Comparison of ENCODE assay signal across 23 mouse cellular contexts in genomic region chr10:76218240-76218639, GRCm38 (mm10). TPM values are rescaled to one million over a fixed set of nuclear protein-coding genes. Genes with fewer than 3 reads are reported as not detected.
"Had no signal": no experiment of that assay in that cellular context is flagged by ENCODE, and none has a peak within 500 bp of the region (broad histone marks: within the 10 kb centered on the region; RNA-seq: fewer than 3 reads in every experiment).

No protein-coding gene starts in this region.

- ATAC-seq: intestine, postnatal 0 days; liver, embryonic 12.5 days; lung, postnatal 0 days; midbrain, embryonic 13.5 days; midbrain, embryonic 16.5 days had no signal

- H3K27ac ChIP-seq: kidney, postnatal 0 days; limb, embryonic 12.5 days; limb, embryonic 15.5 days; liver, embryonic 12.5 days; liver, embryonic 15.5 days; midbrain, embryonic 10.5 days; midbrain, embryonic 13.5 days; neural tube, embryonic 13.5 days had no signal

- H3K4me3 ChIP-seq: limb, embryonic 12.5 days; limb, embryonic 15.5 days; liver, embryonic 12.5 days; liver, embryonic 15.5 days; megakaryocyte, embryonic 14.5 days; midbrain, embryonic 10.5 days; midbrain, embryonic 13.5 days; myocyte; neural tube, embryonic 13.5 days had no signal

- DNase-seq: kidney, adult 2 months; kidney, postnatal 4 days; left cerebral cortex, postnatal 4 days; lung, embryonic 14.5 days; retina, postnatal 1 day; thymus, adult 2 months; thymus, postnatal 14 days; thymus, postnatal 4 days had no signal

- H3K27me3 ChIP-seq: limb, embryonic 12.5 days; limb, embryonic 15.5 days; liver, embryonic 12.5 days; liver, embryonic 15.5 days; megakaryocyte, embryonic 14.5 days; midbrain, embryonic 13.5 days; neural tube, embryonic 13.5 days had no signal

- H3K4me1 ChIP-seq: limb, embryonic 12.5 days; limb, embryonic 15.5 days; liver, embryonic 12.5 days; liver, embryonic 15.5 days; megakaryocyte, embryonic 14.5 days; midbrain, embryonic 10.5 days; midbrain, embryonic 13.5 days; neural tube, embryonic 13.5 days had no signal

- H3K4me2 ChIP-seq: limb, embryonic 12.5 days; limb, embryonic 15.5 days; liver, embryonic 12.5 days; liver, embryonic 15.5 days; lung, embryonic 14.5 days; midbrain, embryonic 13.5 days; neural tube, embryonic 13.5 days had no signal

- H3K9ac ChIP-seq: limb, embryonic 12.5 days; limb, embryonic 15.5 days; liver, embryonic 12.5 days; liver, embryonic 15.5 days; lung, embryonic 14.5 days; midbrain, embryonic 13.5 days; neural tube, embryonic 13.5 days had no signal

- H3K36me3 ChIP-seq: liver, embryonic 15.5 days had no signal

- H3K9me3 ChIP-seq: limb, embryonic 15.5 days; liver, embryonic 15.5 days had no signal

RNA-seq across cellular contexts. Expression of gene S100b, which starts 35.4 kb away (rescaled TPM):
- total RNA-seq: monocyte, adult 5-6 weeks; neutrophil, adult 5-6 weeks had no signal
- polyA plus RNA-seq: liver, embryonic 12.5 days; lung, embryonic 14.5 days; midbrain, embryonic 10.5 days had no signal
